Mouse (Mus musculus): ENCODE data around the gene Pafah2. TPM values are rescaled to one million over a fixed set of nuclear protein-coding genes. Genes with fewer than 3 reads are reported as not detected.

Gene Pafah2
- total and polyA plus RNA-seq, 2 experiments from 2014 or later: 7.2 to 16.3 TPM

GRCm38 (mm10) chr4:134445489-134445888 lies 49.4 kb downstream of the Pafah2 start:
- H3K9me3 ChIP-seq (replicated peaks; ENCODE audit: control insufficient read depth, low read length): no peaks in the 10 kb centered on the region
- TF ChIP-seq CTCF (IDR thresholded peaks at IDR 0.05; ENCODE audit: low read depth): no peak
- TF ChIP-seq EP300 (IDR thresholded peaks at IDR 0.05; ENCODE audit: low read depth): no peak
- DNase-seq (ENCODE audit: low spot score) (no peak), ATAC-seq (ENCODE audit: insufficient read depth, low read depth) (no peak)
- H3K9ac ChIP-seq (replicated peaks; ENCODE audit: low read depth, low read length): no peak overlapping the region
- H3K27ac ChIP-seq (ENCODE audit: low read depth): no peak overlapping the region
- H3K36me3 ChIP-seq (replicated peaks; ENCODE audit: control insufficient read depth, insufficient read depth, low read length): no peaks in the 10 kb centered on the region
- H3K27me3 ChIP-seq (ENCODE audit: control insufficient read depth, insufficient read depth, low read length): 0 out of 2 replicates have a peak, but pooled peaks cover 5% of the 10 kb centered on the region
- no peak overlapping the region for H3K4me3 ChIP-seq (ENCODE audit: low read depth, low read length)
- H3K4me1 ChIP-seq (ENCODE audit: control insufficient read depth, insufficient read depth): 0 out of 2 replicates have a peak, but pooled peaks cover 4% of the 10 kb centered on the region
- 56% methylated on average over 1 of the region's 1 CpGs for WGBS
- no peak overlapping the region for H3K4me2 ChIP-seq (ENCODE audit: low read depth, low read length)

- WGBS: 43% methylated on average over 23 of the region's 23 CpGs
Measured at GRCm38 (mm10) chr4:134447966-134448365, 51.8 kb downstream of the Pafah2 start.

GRCm38 (mm10) chr4:134449595-134450391 lies 53.7 kb downstream of the Pafah2 start:
- Histone ChIP-seq H3K27me3 (ENCODE audit: control insufficient read depth, insufficient read depth, low read length) (peaks cover 16% of the 10 kb centered on the region), H3K9ac (replicated peaks; ENCODE audit: low read depth, low read length) (no peak overlapping the region), H3K36me3 (replicated peaks; ENCODE audit: control insufficient read depth, insufficient read depth, low read length) (no peaks in the 10 kb centered on the region), H3K4me2 (ENCODE audit: low read depth, low read length) (no peak overlapping the region), H3K4me1 (ENCODE audit: control insufficient read depth, insufficient read depth) (peaks cover 10% of the 10 kb centered on the region; the same call in 1 of the 2 replicates), H3K9me3 (replicated peaks; ENCODE audit: control insufficient read depth, low read length) (no peaks in the 10 kb centered on the region), H3K4me3 (ENCODE audit: low read depth, low read length) (no peak overlapping the region), H3K27ac (ENCODE audit: low read depth) (no peak overlapping the region)
- no peak for TF ChIP-seq EP300 (IDR thresholded peaks at IDR 0.05; ENCODE audit: low read depth)
- no peak for TF ChIP-seq CTCF (IDR thresholded peaks at IDR 0.05; ENCODE audit: low read depth)
- ATAC-seq (ENCODE audit: insufficient read depth, low read depth): no peak
- DNase-seq (ENCODE audit: low spot score): no peak
- 51% methylated on average over 13 of the region's 13 CpGs for WGBS

More at GRCm38 (mm10) chr4:134447966-134448365, 51.8 kb downstream of the Pafah2 start:
- Histone ChIP-seq H3K27ac (ENCODE audit: low read depth) (no peak overlapping the region), H3K4me2 (ENCODE audit: low read depth, low read length) (no peak overlapping the region), H3K27me3 (ENCODE audit: control insufficient read depth, insufficient read depth, low read length) (0 out of 2 replicates have a peak, but pooled peaks cover 5% of the 10 kb centered on the region), H3K4me1 (ENCODE audit: control insufficient read depth, insufficient read depth) (peaks cover 14% of the 10 kb centered on the region; the same call in 1 of the 2 replicates), H3K4me3 (ENCODE audit: low read depth, low read length) (no peak overlapping the region), H3K36me3 (replicated peaks; ENCODE audit: control insufficient read depth, insufficient read depth, low read length) (no peaks in the 10 kb centered on the region), H3K9ac (replicated peaks; ENCODE audit: low read depth, low read length) (no peak overlapping the region), H3K9me3 (replicated peaks; ENCODE audit: control insufficient read depth, low read length) (no peaks in the 10 kb centered on the region)
- TF ChIP-seq CTCF (IDR thresholded peaks at IDR 0.05; ENCODE audit: low read depth) (no peak), EP300 (IDR thresholded peaks at IDR 0.05; ENCODE audit: low read depth) (no peak)
- ATAC-seq (ENCODE audit: insufficient read depth, low read depth) (no peak), DNase-seq (ENCODE audit: low spot score) (no peak)

- H3K36me3 ChIP-seq (replicated peaks; ENCODE audit: control insufficient read depth, insufficient read depth, low read length): no peaks in the 10 kb centered on the region
- WGBS: 40% methylated on average over 20 of the region's 20 CpGs
- peak overlapping the region; percentile 20 for H3K4me2 ChIP-seq (ENCODE audit: low read depth, low read length)
- H3K27me3 ChIP-seq (ENCODE audit: control insufficient read depth, insufficient read depth, low read length): peaks cover 16% of the 10 kb centered on the region
- no peak overlapping the region for H3K9ac ChIP-seq (replicated peaks; ENCODE audit: low read depth, low read length)
- H3K4me1 ChIP-seq (ENCODE audit: control insufficient read depth, insufficient read depth): peaks cover 14% of the 10 kb centered on the region
- TF ChIP-seq EP300 (IDR thresholded peaks at IDR 0.05; ENCODE audit: low read depth): no peak
- TF ChIP-seq CTCF (IDR thresholded peaks at IDR 0.05; ENCODE audit: low read depth): no peak
- H3K9me3 ChIP-seq (replicated peaks; ENCODE audit: control insufficient read depth, low read length): no peaks in the 10 kb centered on the region
- ATAC-seq (ENCODE audit: insufficient read depth, low read depth) (no peak; the same call in 1 of the 2 replicates), DNase-seq (ENCODE audit: low spot score) (no peak)
- H3K4me3 ChIP-seq (ENCODE audit: low read depth, low read length): no peak overlapping the region
- H3K27ac ChIP-seq (ENCODE audit: low read depth): no peak overlapping the region
Measured at GRCm38 (mm10) chr4:134450392-134451195, 54.5 kb downstream of the Pafah2 start.

GRCm38 (mm10) chr4:134451484-134451883 lies 55.4 kb downstream of the Pafah2 start:
- no peaks in the 10 kb centered on the region for H3K9me3 ChIP-seq (replicated peaks; ENCODE audit: control insufficient read depth, low read length)
- peaks cover 16% of the 10 kb centered on the region for H3K27me3 ChIP-seq (ENCODE audit: control insufficient read depth, insufficient read depth, low read length)
- 0 out of 2 replicates have a peak overlapping the region, but pooled peaks have one; percentile 20 for H3K4me2 ChIP-seq (ENCODE audit: low read depth, low read length)

More at GRCm38 (mm10) chr4:134451484-134451883, 55.4 kb downstream of the Pafah2 start:
- no peak for DNase-seq (ENCODE audit: low spot score)
- no peak overlapping the region for H3K27ac ChIP-seq (ENCODE audit: low read depth)
- WGBS: 54% methylated on average over 9 of the region's 9 CpGs
- no peaks in the 10 kb centered on the region for H3K36me3 ChIP-seq (replicated peaks; ENCODE audit: control insufficient read depth, insufficient read depth, low read length)
- no peak for TF ChIP-seq CTCF (IDR thresholded peaks at IDR 0.05; ENCODE audit: low read depth)
- TF ChIP-seq EP300 (IDR thresholded peaks at IDR 0.05; ENCODE audit: low read depth): no peak
- H3K4me1 ChIP-seq (ENCODE audit: control insufficient read depth, insufficient read depth): peaks cover 14% of the 10 kb centered on the region
- no peak overlapping the region for H3K9ac ChIP-seq (replicated peaks; ENCODE audit: low read depth, low read length)
- ATAC-seq (ENCODE audit: insufficient read depth, low read depth): no peak
- H3K4me3 ChIP-seq (ENCODE audit: low read depth, low read length): no peak overlapping the region
